Mouse (Mus musculus) c-Kit-positive CD71-positive TER-119-positive erythroid progenitor cells, embryonic 14.5 days (primary cell): Measurements from ENCODE around the gene Dcps.
A peak's percentile ranks its signal among the peaks of the same experiment; 100 is the strongest.

Experiments used
- DNase-seq: peaks from one replicate; pipeline ENCODE4 v3.0.0-alpha.2; 2013; ENCODE audit warnings: low spot score

Dcps gene

DNA sequence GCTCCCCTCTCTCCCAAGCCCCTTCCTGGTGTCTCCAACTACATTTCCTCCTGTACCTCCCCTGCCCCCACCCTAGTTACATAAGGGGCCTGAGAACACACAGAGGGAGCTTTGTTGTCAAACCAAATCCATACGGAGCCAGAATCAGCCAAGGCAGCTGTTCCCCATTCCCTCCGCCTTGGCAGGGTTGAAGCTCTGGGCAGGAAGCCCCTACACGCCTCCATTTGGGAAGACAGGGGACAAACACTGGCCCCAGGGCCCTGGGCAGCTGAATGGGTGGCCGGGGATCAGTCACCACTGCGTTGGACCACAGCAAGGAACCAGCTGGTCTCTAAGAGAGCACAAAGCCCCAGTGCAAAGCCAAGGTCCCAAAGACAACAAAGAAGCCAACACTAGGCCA lies 66.9 kb downstream of the Dcps start:
- no peak for DNase-seq

DNA sequence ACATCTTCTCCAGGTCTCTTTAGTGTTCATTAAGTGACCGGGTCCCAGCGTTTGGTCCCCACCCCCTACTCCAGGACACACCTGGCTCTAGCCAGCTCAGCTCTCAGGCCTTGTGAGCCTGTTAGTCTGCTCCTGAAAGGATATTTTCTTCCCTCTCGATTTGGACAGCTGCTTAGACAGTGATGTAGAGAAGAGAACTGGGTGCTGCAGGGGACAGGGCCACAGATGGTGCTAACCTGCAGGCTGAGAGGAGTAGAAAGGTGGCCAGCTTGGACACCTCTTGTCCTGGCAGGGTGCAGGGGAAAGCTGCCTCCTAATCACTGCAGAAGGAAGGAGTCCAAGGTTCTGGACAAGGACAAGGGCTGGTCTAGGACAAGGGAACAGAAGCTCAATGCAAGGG lies 67.8 kb downstream of the Dcps start:
- DNase-seq, result no peak

DNA sequence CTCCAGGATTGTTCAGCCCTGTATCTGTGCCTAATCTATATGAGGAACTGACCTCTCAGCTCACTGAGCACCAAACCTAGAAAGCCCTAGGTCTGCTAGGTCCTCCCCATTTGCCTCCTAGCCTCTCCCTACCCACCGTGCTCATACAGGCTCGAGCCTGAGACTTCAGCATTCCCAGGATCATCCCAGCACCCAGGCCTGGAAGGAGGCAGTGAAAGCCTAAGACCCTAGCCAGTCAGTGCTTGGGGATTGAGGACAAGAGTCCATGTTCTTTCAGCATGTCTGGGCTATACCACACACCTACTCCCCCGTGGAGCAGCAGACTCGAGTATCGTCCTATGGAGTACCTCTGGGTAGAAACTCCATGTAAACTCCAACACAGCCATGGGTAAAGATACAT lies 68.5 kb downstream of the Dcps start:
- DNase-seq, result no peak

DNA sequence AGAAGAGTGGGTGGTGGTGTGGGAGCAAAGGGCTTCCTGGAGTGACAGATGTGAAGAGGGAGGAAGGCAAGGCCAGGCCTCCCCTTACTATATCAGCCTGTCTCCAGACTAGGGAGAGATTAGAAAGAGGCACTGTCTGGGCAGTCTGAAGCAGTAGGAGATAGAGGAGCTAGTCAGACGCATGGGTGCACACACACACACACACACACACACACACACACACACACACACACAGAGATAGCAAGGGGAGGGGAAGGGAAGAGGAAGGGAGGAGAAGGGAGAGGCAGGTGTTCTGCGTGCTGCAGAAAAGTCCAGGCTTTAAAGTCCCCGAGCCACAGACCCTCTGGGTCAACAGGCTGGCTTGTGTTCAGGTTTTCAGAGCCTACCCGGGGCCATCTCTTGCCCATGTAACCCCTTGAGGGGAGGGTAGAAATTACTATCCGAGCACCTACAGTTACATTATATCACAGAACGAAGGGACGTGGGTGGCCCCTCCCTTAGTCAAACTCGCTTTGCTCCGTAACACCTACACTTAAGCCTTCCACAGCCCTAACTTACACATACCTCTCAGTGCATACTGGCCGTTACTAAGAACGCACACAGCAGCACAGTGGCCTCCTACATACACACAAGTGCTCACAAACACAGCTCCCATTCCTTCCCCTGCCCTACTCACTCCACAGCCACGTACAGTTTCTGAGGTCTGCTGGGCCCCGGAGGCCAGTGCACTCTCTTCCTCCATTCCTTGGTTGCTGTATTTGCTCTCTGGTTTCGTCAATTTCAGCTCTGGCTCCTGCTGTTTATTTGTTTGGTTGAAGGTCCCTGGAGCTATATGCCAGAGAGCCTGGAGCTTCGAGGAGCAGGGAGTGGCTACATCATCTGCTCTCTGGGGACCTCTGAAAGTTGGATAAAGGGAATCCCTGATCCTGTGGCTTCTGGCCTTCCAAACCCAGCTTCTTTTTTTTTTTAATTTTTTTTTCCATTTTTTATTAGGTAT lies 69.7 kb downstream of the Dcps start:
- DNase-seq, result peak; percentile 68

DNA sequence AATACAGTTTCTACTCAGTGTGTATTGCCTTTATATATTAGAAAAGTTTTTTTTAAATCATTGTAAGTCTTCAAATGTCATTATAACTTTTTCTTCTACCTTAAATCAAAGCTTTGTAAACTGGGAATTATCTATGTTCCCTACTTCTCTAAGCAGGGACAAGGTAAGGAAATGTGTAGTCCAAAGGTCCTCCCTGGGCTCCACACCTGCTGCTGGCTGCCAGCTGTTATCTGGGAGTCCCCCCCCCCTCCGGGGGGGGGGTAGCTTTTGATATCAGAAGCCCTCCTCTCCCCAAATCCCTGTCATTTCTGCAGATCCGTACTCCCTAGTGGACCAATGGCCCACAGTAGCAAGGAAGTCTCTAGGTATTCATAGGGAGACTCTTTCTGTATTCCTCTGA lies 70.4 kb downstream of the Dcps start:
- DNase-seq, result no peak

DNA sequence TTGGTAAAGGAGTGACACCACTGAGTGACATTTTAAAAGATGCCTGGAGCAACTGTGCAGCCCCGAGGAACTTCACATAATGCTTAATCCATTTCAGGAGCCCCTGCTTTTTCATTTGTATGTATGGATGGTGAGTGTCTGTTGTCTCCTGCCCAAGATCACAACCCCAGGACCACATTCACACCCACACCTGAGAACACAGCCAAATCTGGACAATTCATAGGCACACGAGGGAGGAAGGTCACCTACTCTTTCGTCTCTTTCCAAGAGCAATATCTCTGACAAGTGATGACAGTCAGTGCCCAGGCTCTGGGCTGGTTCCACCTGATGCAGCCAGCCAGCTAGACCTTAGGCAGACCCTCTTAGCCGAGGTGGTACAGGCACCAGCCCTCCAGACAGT lies 71.2 kb downstream of the Dcps start:
- no peak for DNase-seq

DNA sequence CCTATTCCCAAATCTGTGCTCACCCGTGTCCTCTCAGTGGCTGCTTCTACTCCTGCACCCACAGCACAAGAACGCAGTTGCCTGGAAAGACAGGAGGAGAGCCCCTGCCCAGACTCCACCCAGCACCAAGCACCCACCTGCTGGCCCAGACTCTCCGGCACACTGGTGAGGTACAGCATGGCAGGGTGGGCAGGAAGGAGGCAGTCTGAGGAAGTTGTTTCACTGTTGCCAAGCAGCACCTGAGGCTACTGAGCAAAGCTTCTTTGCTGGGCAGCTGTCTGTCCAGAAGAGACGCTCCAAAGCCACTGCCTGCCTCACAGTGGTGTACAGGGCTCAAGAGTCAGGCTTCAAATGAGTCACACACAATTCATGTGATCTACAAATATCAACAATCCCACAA lies 77.1 kb downstream of the Dcps start:
- DNase-seq, result no peak

DNA sequence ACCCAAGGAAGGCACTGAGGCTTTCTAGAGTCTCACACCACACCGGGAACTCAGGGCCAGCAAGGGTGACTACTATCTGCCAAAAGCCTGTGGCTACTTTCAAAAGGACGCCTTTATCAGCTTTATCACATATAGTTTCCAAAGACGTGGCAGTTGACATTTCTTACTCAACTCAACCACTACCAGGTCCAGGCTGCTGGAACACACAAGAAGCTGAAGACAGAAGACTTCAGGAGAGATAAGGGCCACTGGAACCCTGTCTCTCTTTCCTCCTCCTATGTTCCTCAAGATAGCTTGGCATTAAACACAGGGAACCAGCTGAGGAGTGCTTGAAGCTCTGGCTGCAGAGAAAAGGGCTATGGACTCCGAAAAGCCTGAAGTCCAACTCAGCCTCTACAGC lies 78.0 kb downstream of the Dcps start:
- no peak for DNase-seq

DNA sequence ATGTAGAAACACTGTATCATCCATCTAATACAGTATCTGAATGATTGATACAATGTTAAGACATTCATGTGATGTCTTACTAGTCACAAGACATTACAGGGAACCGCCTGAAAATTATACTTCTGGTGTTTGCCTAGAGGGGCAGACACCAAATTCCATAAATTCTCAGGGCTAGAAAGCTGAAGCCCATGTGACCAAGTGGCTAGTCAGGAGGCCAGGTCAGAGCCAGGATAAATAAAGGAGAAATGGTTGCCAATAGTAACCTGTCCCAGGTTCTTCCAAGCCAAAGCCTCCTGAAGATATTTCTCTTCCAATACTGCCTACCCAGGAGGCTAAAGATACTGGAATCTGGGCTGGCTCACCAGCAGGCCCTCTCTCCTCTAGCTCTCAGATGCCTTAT lies 80.1 kb downstream of the Dcps start:
- no peak for DNase-seq

DNA sequence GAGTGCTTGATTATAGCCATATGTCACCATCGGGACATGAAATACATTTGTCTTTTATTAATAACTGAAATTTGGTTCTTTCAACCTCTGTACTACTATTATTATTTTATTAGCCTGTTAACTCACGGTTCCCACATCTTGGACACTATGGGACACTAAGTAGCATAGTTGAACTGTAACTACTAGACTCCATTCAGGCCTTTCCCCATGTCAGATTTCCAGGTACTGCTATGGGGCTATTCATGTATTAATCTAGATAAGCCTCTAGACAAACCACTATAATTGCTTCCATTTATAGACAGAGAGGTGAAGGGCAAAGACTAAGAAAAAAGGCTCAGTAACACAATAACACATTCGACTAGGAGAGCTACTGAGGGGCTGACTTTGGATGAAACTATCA lies 82.5 kb downstream of the Dcps start:
- DNase-seq, result no peak

DNA sequence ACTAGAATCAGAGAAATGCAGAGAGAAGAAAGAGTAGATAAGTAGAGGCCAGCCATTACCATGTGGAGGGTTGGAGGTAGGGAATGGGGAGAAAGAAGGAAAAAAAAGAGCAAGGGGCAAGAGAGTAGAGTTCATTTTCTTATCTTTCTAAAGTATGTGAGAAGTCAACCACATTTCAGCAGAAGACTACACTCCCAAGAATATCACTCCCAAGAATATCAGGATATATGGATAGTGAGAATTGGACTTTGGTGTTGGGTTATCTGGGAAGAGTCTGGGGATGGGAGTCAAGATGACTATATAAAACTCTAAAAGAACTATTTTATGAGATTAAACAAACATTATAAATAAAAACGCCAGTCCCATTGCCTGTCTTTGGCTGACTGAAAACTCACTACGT lies 83.0 kb downstream of the Dcps start:
- DNase-seq, result no peak
